Mouse (Mus musculus) hindlimb bud, embryonic 11.5 days (tissue): ENCODE measurements around the gene Rcvrn.

Experiments used
- DNase-seq: peaks from one replicate; pipeline ENCODE4 v3.0.0-alpha.2; 2012; ENCODE audit warnings: low read depth, low spot score; ENCODE audit errors: extremely low spot score

Rcvrn gene

GRCm38 (mm10) chr11:67694703-67695376 lies at the start of gene Rcvrn:
Rcvrn (plus strand) TSS chr11:67695326.
- no peak for DNase-seq

- peak; percentile 47 for DNase-seq
These were observed 47.4 kb upstream of the Rcvrn start for GRCm38 (mm10) chr11:67647745-67648144.

- DNase-seq, result no peak
These were observed 46.3 kb upstream of the Rcvrn start for GRCm38 (mm10) chr11:67648651-67649407.

GRCm38 (mm10) chr11:67649971-67650707 lies 45.0 kb upstream of the Rcvrn start:
- no peak for DNase-seq

GRCm38 (mm10) chr11:67651731-67652130 lies 43.4 kb upstream of the Rcvrn start:
- no peak for DNase-seq

GRCm38 (mm10) chr11:67652194-67652892 lies 42.8 kb upstream of the Rcvrn start:
- DNase-seq, result peak; percentile 22

- no peak for DNase-seq
These were observed 42.3 kb upstream of the Rcvrn start for GRCm38 (mm10) chr11:67652893-67653255.

- no peak for DNase-seq
These were observed 41.5 kb upstream of the Rcvrn start for GRCm38 (mm10) chr11:67653521-67654090.

- no peak for DNase-seq
These were observed 40.6 kb upstream of the Rcvrn start for GRCm38 (mm10) chr11:67654514-67654913.

GRCm38 (mm10) chr11:67655236-67655959 lies 39.7 kb upstream of the Rcvrn start:
- DNase-seq, result no peak

GRCm38 (mm10) chr11:67656366-67656765 lies 38.8 kb upstream of the Rcvrn start:
- no peak for DNase-seq

GRCm38 (mm10) chr11:67656811-67657210 lies 38.3 kb upstream of the Rcvrn start:
- DNase-seq, result no peak

GRCm38 (mm10) chr11:67657685-67658382 lies 37.3 kb upstream of the Rcvrn start:
- DNase-seq, result peak; percentile 28

GRCm38 (mm10) chr11:67661465-67661864 lies 33.7 kb upstream of the Rcvrn start:
- DNase-seq, result no peak

- DNase-seq, result no peak
These were observed 31.7 kb upstream of the Rcvrn start for GRCm38 (mm10) chr11:67663437-67663836.

GRCm38 (mm10) chr11:67664261-67664660 lies 30.9 kb upstream of the Rcvrn start:
- no peak for DNase-seq

- no peak for DNase-seq
These were observed 30.2 kb upstream of the Rcvrn start for GRCm38 (mm10) chr11:67664918-67665317.

GRCm38 (mm10) chr11:67666129-67666528 lies 29.0 kb upstream of the Rcvrn start:
- no peak for DNase-seq

- no peak for DNase-seq
These were observed 27.4 kb upstream of the Rcvrn start for GRCm38 (mm10) chr11:67667531-67668332.
